Mouse (Mus musculus): Measurements from ENCODE around the gene Cbr3. TPM values are rescaled to one million over a fixed set of nuclear protein-coding genes. Genes with fewer than 3 reads are reported as not detected.

Gene Cbr3
- 35.0 and 73.3 TPM in 2 replicates for polyA plus RNA-seq (2012; rRNA removed)

GRCm38 (mm10) chr16:93682689-93683507 lies at the start of gene Cbr3:
Gene Cbr3 (plus strand): TSS chr16:93683215.

GRCm38 (mm10) chr16:93711411-93712188 lies 28.6 kb downstream of the Cbr3 start, which contains the start of gene Dop1b:
Gene Dop1b (plus strand): TSS chr16:93711904.

Other genes with a start within 250 kb of the Cbr3 start
- 9.7 and 16.8 TPM in 2 replicates for gene Setd4, start 79.2 kb upstream of the Cbr3 start, polyA plus RNA-seq (2012; rRNA removed)
- gene Cbr1, start 77.4 kb upstream of the Cbr3 start, polyA plus RNA-seq (2012; rRNA removed) = 381 and 484 TPM in 2 replicates
- gene Gm5678, start 55.1 kb upstream of the Cbr3 start, polyA plus RNA-seq (2012; rRNA removed) = not detected in 2 replicates
- 110 and 122 TPM in 2 replicates for gene Dop1b, start 28.7 kb downstream of the Cbr3 start, polyA plus RNA-seq (2012; rRNA removed)
- gene Morc3, start 148.9 kb downstream of the Cbr3 start, polyA plus RNA-seq (2012; rRNA removed) = 4.2 TPM in 2 replicates
- 5.6 and 6.0 TPM in 2 replicates for gene Chaf1b, start 200.7 kb downstream of the Cbr3 start, polyA plus RNA-seq (2012; rRNA removed)